Mouse (Mus musculus): ENCODE results near the gene Relt. TPM values are rescaled to one million over a fixed set of nuclear protein-coding genes. Genes with fewer than 3 reads are reported as not detected.

Gene Relt
- 3.3 and 4.0 TPM in 2 replicates for polyA plus RNA-seq (2015; fragmentation: Nextera tagmentation; extraction: Ambion mirVana)

DNA sequence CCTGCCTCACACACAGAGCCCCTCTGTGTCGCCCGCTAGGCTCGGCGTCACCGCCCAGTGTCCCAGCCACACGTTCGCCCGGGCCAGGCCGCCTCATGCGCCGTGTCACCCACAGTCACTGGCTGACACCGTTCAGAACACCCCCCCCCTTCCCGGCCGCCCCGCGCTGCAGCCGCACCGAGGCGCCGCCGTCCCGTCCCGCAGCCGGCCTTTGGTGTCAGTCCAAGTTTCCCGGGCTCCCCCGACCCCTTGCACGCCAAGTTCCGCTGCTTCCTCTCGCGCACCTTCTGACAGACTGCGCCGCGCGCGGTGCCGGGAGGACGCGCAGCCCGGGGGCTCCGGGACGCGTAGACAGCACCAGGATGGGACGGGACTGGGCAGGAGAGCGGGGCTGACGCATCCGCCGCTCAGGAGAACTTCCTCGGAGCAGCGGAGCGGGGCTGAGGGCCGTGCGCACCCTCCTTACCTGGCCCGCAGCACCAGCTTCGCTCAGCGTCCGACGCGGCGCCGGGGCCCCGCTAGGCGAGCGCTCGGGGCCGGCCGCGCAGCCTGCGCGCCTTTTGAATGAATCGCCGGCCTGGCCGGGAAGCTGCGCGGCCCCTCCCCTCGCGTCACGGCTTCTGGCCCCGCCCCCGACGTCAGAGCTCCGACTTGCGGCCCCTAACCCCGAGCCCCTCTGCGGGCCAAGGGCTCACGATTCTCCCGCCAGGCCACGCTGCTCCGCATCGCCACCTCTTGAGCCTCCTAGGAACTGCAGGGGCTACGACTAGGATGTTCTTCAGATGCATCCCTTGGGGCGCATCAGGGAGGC lies at the start of gene Relt:
Relt (minus strand) TSS at position 619 of the 811 bp plus-strand sequence.
- peak; percentile 90 for ATAC-seq (ENCODE audit: insufficient read depth, low FRiP score)
- Histone ChIP-seq H3K36me3 (ENCODE audit: control insufficient read depth, insufficient read depth, low read length) (no peaks in the 10 kb centered on the region), H3K4me2 (ENCODE audit: low read depth, low read length) (peak within 1 kb of the TSS; percentile 99), H3K27me3 (ENCODE audit: control insufficient read depth, insufficient read depth, low read length) (no peaks in the 10 kb centered on the region), H3K9me3 (replicated peaks; ENCODE audit: control insufficient read depth, low read length) (no peaks in the 10 kb centered on the region), H3K9ac (ENCODE audit: low read length) (peak within 1 kb of the TSS; percentile 73), H3K4me1 (ENCODE audit: control insufficient read depth, insufficient read depth, low read length) (peaks cover 10% of the 10 kb centered on the region; the same call in 1 of the 2 replicates), H3K4me3 (replicated peaks; ENCODE audit: low read length) (peak within 1 kb of the TSS; percentile 62), H3K27ac (ENCODE audit: low read length) (peak within 1 kb of the TSS; percentile 12)
- WGBS = under 1% methylated on average over 78 of the region's 91 CpGs

GRCm38 (mm10) chr7:100911791-100912190 lies 48.5 kb upstream of the Relt start:
- WGBS = 33% methylated on average over 9 of the region's 9 CpGs
- Histone ChIP-seq H3K9me3 (replicated peaks; ENCODE audit: control insufficient read depth, low read length) (no peaks in the 10 kb centered on the region), H3K4me1 (ENCODE audit: control insufficient read depth, insufficient read depth, low read length) (peaks cover 70% of the 10 kb centered on the region), H3K4me3 (replicated peaks; ENCODE audit: low read length) (no peak overlapping the region), H3K36me3 (ENCODE audit: control insufficient read depth, insufficient read depth, low read length) (0 out of 2 replicates have a peak, but pooled peaks cover 2% of the 10 kb centered on the region), H3K9ac (ENCODE audit: low read length) (no peak overlapping the region), H3K27ac (ENCODE audit: low read length) (peak overlapping the region; percentile 34), H3K27me3 (ENCODE audit: control insufficient read depth, insufficient read depth, low read length) (no peaks in the 10 kb centered on the region), H3K4me2 (ENCODE audit: low read depth, low read length) (no peak overlapping the region)
- peak; percentile 0; the same call in 1 of the 2 replicates for ATAC-seq (ENCODE audit: insufficient read depth, low FRiP score)

DNA sequence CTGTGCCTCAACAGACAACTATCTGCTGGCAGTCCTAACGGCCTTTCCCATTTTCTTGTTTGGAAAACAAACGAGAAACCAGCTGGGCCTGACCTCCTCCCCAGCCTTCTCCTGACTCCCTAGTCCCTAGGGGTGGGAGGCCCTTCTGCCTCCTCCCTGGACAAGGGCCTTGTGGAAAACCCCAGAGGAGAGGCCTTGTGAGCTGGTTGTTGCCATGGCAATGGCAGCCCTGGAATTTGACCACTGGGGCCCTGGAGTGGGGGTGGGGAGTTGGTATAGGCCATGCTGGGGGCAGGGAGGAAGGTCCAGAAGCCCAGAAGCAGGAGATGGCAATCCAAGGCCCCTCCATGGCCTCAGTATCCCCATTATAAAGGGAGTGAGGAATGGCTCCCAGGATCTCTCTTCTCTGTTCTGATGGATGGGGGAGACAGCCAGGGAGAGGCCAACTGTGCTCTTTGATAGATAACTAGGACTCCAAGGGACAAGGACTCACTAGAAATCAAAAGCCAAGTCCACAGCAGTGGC lies 48.1 kb upstream of the Relt start:
- peaks cover 66% of the 10 kb centered on the region for H3K4me1 ChIP-seq (ENCODE audit: control insufficient read depth, insufficient read depth, low read length)
- H3K9ac ChIP-seq (ENCODE audit: low read length) = peak overlapping the region; percentile 51
- 0 out of 2 replicates have a peak, but pooled peaks cover 2% of the 10 kb centered on the region for H3K36me3 ChIP-seq (ENCODE audit: control insufficient read depth, insufficient read depth, low read length)
- 12% methylated on average over 2 of the region's 2 CpGs for WGBS
- H3K27me3 ChIP-seq (ENCODE audit: control insufficient read depth, insufficient read depth, low read length) = no peaks in the 10 kb centered on the region
- H3K4me3 ChIP-seq (replicated peaks; ENCODE audit: low read length) = no peak overlapping the region
- peak; percentile 25; the same call in 1 of the 2 replicates for ATAC-seq (ENCODE audit: insufficient read depth, low FRiP score)
- no peaks in the 10 kb centered on the region for H3K9me3 ChIP-seq (replicated peaks; ENCODE audit: control insufficient read depth, low read length)
- H3K27ac ChIP-seq (ENCODE audit: low read length) = peak overlapping the region; percentile 34
- no peak overlapping the region for H3K4me2 ChIP-seq (ENCODE audit: low read depth, low read length)

- WGBS = 51% methylated on average over 8 of the region's 8 CpGs
- Histone ChIP-seq H3K4me2 (ENCODE audit: low read depth, low read length) (0 out of 2 replicates have a peak overlapping the region, but pooled peaks have one; percentile 7), H3K4me1 (ENCODE audit: control insufficient read depth, insufficient read depth, low read length) (peaks cover 50% of the 10 kb centered on the region), H3K9me3 (replicated peaks; ENCODE audit: control insufficient read depth, low read length) (no peaks in the 10 kb centered on the region), H3K27ac (ENCODE audit: low read length) (peak overlapping the region; percentile 70; the same call in 1 of the 2 replicates), H3K9ac (ENCODE audit: low read length) (no peak overlapping the region; the same call in 1 of the 2 replicates), H3K4me3 (replicated peaks; ENCODE audit: low read length) (no peak overlapping the region), H3K27me3 (ENCODE audit: control insufficient read depth, insufficient read depth, low read length) (no peaks in the 10 kb centered on the region), H3K36me3 (ENCODE audit: control insufficient read depth, insufficient read depth, low read length) (0 out of 2 replicates have a peak, but pooled peaks cover 3% of the 10 kb centered on the region)
- no peak for ATAC-seq (ENCODE audit: insufficient read depth, low FRiP score)
Measured at GRCm38 (mm10) chr7:100908567-100908966, 45.3 kb upstream of the Relt start.

DNA sequence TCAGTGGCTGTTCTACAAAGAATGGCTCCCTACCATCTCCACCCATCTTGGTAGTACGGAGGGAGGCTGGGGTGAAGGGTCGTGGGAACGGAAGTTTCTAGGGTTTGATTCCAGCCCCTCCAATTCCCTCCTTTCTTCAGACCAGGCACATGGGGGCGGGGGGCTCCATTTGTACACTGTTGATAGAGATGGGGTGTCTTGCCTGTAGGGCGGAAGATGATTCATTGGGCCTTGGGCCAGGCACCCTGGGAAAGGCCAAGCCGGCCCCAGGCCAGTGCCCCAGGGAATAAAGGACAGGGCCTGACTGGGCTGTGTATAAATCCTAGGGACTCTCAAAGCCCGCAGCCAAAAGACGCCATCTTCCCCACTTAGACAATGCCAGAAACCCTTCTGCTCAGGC lies 44.8 kb upstream of the Relt start:
- ATAC-seq (ENCODE audit: insufficient read depth, low FRiP score) = no peak
- Histone ChIP-seq H3K9me3 (replicated peaks; ENCODE audit: control insufficient read depth, low read length) (no peaks in the 10 kb centered on the region), H3K27ac (ENCODE audit: low read length) (peak overlapping the region; percentile 84), H3K27me3 (ENCODE audit: control insufficient read depth, insufficient read depth, low read length) (no peaks in the 10 kb centered on the region), H3K4me1 (ENCODE audit: control insufficient read depth, insufficient read depth, low read length) (peaks cover 47% of the 10 kb centered on the region), H3K4me2 (ENCODE audit: low read depth, low read length) (peak overlapping the region; percentile 36; the same call in 1 of the 2 replicates), H3K36me3 (ENCODE audit: control insufficient read depth, insufficient read depth, low read length) (0 out of 2 replicates have a peak, but pooled peaks cover 3% of the 10 kb centered on the region), H3K4me3 (replicated peaks; ENCODE audit: low read length) (no peak overlapping the region), H3K9ac (ENCODE audit: low read length) (0 out of 2 replicates have a peak overlapping the region, but pooled peaks have one; percentile 28)
- WGBS = 76% methylated on average over 8 of the region's 8 CpGs

DNA sequence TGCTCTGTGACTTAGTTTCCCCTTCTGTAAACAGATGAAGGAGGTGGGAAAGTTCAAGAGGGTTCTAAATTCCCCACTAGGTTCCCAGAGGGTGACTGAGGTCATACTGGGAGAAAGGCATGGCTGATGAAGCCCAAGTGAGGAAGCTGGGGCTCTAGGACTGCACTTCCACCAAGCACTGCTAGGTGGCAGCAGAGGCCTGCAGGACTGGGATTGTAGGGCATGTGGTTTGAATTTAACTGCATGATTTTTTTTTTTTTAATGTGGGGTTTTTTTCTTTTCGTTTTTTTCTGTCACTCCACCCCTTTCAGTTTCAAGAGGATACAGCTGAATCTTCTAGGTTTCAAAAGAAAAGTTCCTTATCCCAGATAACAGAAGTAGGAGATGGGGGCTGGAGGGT lies 44.0 kb upstream of the Relt start:
- peak overlapping the region; percentile 28; the same call in 1 of the 2 replicates for H3K9ac ChIP-seq (ENCODE audit: low read length)
- H3K4me1 ChIP-seq (ENCODE audit: control insufficient read depth, insufficient read depth, low read length) = peaks cover 41% of the 10 kb centered on the region

GRCm38 (mm10) chr7:100906029-100906789 lies 43.0 kb upstream of the Relt start:
- peaks cover 31% of the 10 kb centered on the region for H3K4me1 ChIP-seq (ENCODE audit: control insufficient read depth, insufficient read depth, low read length)
- ATAC-seq (ENCODE audit: insufficient read depth, low FRiP score) = no peak
- no peak overlapping the region for H3K27ac ChIP-seq (ENCODE audit: low read length)
- 0 out of 2 replicates have a peak, but pooled peaks cover 3% of the 10 kb centered on the region for H3K36me3 ChIP-seq (ENCODE audit: control insufficient read depth, insufficient read depth, low read length)
- no peak overlapping the region for H3K4me3 ChIP-seq (replicated peaks; ENCODE audit: low read length)
- H3K4me2 ChIP-seq (ENCODE audit: low read depth, low read length) = no peak overlapping the region
- H3K9me3 ChIP-seq (replicated peaks; ENCODE audit: control insufficient read depth, low read length) = no peaks in the 10 kb centered on the region
- WGBS = 76% methylated on average over 10 of the region's 10 CpGs
- no peaks in the 10 kb centered on the region for H3K27me3 ChIP-seq (ENCODE audit: control insufficient read depth, insufficient read depth, low read length)
- no peak overlapping the region for H3K9ac ChIP-seq (ENCODE audit: low read length)

More for the DNA sequence above, 44.0 kb upstream of the Relt start:
- WGBS = 4% methylated on average over 1 of the region's 1 CpGs
- Histone ChIP-seq H3K27me3 (ENCODE audit: control insufficient read depth, insufficient read depth, low read length) (no peaks in the 10 kb centered on the region), H3K9me3 (replicated peaks; ENCODE audit: control insufficient read depth, low read length) (no peaks in the 10 kb centered on the region), H3K4me3 (replicated peaks; ENCODE audit: low read length) (no peak overlapping the region), H3K27ac (ENCODE audit: low read length) (peak overlapping the region; percentile 84), H3K4me2 (ENCODE audit: low read depth, low read length) (peak overlapping the region; percentile 36; the same call in 1 of the 2 replicates), H3K36me3 (ENCODE audit: control insufficient read depth, insufficient read depth, low read length) (0 out of 2 replicates have a peak, but pooled peaks cover 3% of the 10 kb centered on the region)
- no peak for ATAC-seq (ENCODE audit: insufficient read depth, low FRiP score)

GRCm38 (mm10) chr7:100905037-100905436 lies 41.8 kb upstream of the Relt start:
- ATAC-seq (ENCODE audit: insufficient read depth, low FRiP score) = no peak
- no peaks in the 10 kb centered on the region for H3K27me3 ChIP-seq (ENCODE audit: control insufficient read depth, insufficient read depth, low read length)
- no peaks in the 10 kb centered on the region for H3K9me3 ChIP-seq (replicated peaks; ENCODE audit: control insufficient read depth, low read length)
- no peak overlapping the region for H3K27ac ChIP-seq (ENCODE audit: low read length)
- H3K36me3 ChIP-seq (ENCODE audit: control insufficient read depth, insufficient read depth, low read length) = 0 out of 2 replicates have a peak, but pooled peaks cover 3% of the 10 kb centered on the region
- peaks cover 19% of the 10 kb centered on the region for H3K4me1 ChIP-seq (ENCODE audit: control insufficient read depth, insufficient read depth, low read length)
- no peak overlapping the region for H3K9ac ChIP-seq (ENCODE audit: low read length)
- no peak overlapping the region for H3K4me3 ChIP-seq (replicated peaks; ENCODE audit: low read length)
- 76% methylated on average over 7 of the region's 7 CpGs for WGBS
- no peak overlapping the region for H3K4me2 ChIP-seq (ENCODE audit: low read depth, low read length)
